Mouse (Mus musculus) liver, postnatal 0 days (tissue): ENCODE results near the gene Asb17. TPM values are rescaled to one million over a fixed set of nuclear protein-coding genes. Genes with fewer than 3 reads are reported as not detected.

Source experiments
- ATAC-seq: fragments of 200-750 bp; cut with Nextera tagmentation; 2 replicates; pipeline ENCODE4 v1.8.0; 2017; ENCODE audit warnings: mild to moderate bottlenecking, moderate library complexity
- DNase-seq: peaks from one replicate; pipeline ENCODE4 v3.0.0-alpha.2; 2016
- H3K27ac ChIP-seq: fragments of 300-500 bp; sonication (generic); 2 replicates; pipeline ENCODE4 v1.5.1; 2014; ENCODE audit warnings: antibody characterized with exemption, moderate library complexity, mild to moderate bottlenecking, low read depth
- H3K27me3 ChIP-seq: fragments of 300-500 bp; sonication (generic); 2 replicates; pipeline ENCODE4 v1.6.1; 2014; ENCODE audit warnings: low read length, control low read depth, mixed read lengths; ENCODE audit not compliant: insufficient read depth
- H3K36me3 ChIP-seq: fragments of 300-500 bp; sonication (generic); replicated peaks from 2 replicates; pipeline ENCODE4 v1.6.1; 2014; ENCODE audit warnings: mild to moderate bottlenecking, control low read depth, low read length, moderate library complexity, mixed read lengths; ENCODE audit not compliant: insufficient read depth
- H3K4me1 ChIP-seq: fragments of 300-500 bp; sonication (generic); 2 replicates; pipeline ENCODE4 v1.6.1; 2014; ENCODE audit warnings: antibody characterized with exemption, mild to moderate bottlenecking, control low read depth; ENCODE audit not compliant: insufficient read depth
- H3K4me2 ChIP-seq: fragments of 300-500 bp; sonication (generic); 2 replicates; pipeline ENCODE4 v1.6.1; 2014; ENCODE audit warnings: low read depth, mild to moderate bottlenecking, low read length, moderate library complexity, mixed read lengths
- H3K4me3 ChIP-seq: fragments of 300-500 bp; sonication (generic); 2 replicates; pipeline ENCODE4 v1.5.1; 2014; ENCODE audit warnings: low read depth, low read length
- H3K9ac ChIP-seq: fragments of 300-500 bp; sonication (generic); replicated peaks from 2 replicates; pipeline ENCODE4 v1.6.1; 2014; ENCODE audit warnings: mild to moderate bottlenecking, moderate library complexity
- H3K9me3 ChIP-seq: fragments of 300-500 bp; sonication (generic); 2 replicates; pipeline ENCODE4 v1.6.1; 2016; ENCODE audit warnings: mild to moderate bottlenecking, control low read depth, low read length, mixed read lengths
- CTCF ChIP-seq: sonication (generic); IDR thresholded peaks from 2 replicates; pipeline ENCODE4 v1.5.1; 2016; ENCODE audit warnings: antibody characterized with exemption, low read depth
- EP300 ChIP-seq: IDR thresholded peaks from 2 replicates; pipeline ENCODE4 v1.6.1; 2016; ENCODE audit warnings: antibody characterized with exemption, low read depth, mild to moderate bottlenecking
- WGBS: fragments of 180-500 bp; shearing (Covaris S2); extraction: QIAGEN DNeasy Blood & Tissue Kit; methylation state at CpG from one replicate; pipeline ENCODE4 v1.1.7; 2014; ENCODE audit not compliant: insufficient replicate concordance; 5-methylcytosine and 5-hydroxymethylcytosine counted together
- polyA plus RNA-seq: library from polyadenylated mRNA; unstranded; fragments of >200 nt; fragmentation: Nextera tagmentation; extraction: Ambion mirVana; gene quantifications from 2 replicates; pipeline ENCODE4 v1.2.1, GENCODE M21; 2015

The Asb17 gene
- polyA plus RNA-seq, 1 experiment from 2014 or later, result 0.66 TPM

- no peak overlapping the region for H3K4me2 ChIP-seq
- DNase-seq (no peak), ATAC-seq (no peak)
- H3K36me3 ChIP-seq, result no peaks in the 10 kb centered on the region
- 40% methylated on average over 4 of the region's 4 CpGs for whole genome bisulfite sequencing
- H3K27me3 ChIP-seq, result no peaks in the 10 kb centered on the region
- TF ChIP-seq CTCF (no peak), EP300 (no peak)
- no peak overlapping the region for H3K4me3 ChIP-seq
- peaks cover 3% of the 10 kb centered on the region for H3K4me1 ChIP-seq
- no peak overlapping the region for H3K27ac ChIP-seq
- H3K9ac ChIP-seq, result no peak overlapping the region
- H3K9me3 ChIP-seq, result no peaks in the 10 kb centered on the region
These were observed 6.4 kb upstream of the Asb17 start for GRCm38 (mm10) chr3:153837593-153837992.

GRCm38 (mm10) chr3:153844757-153845156 lies 748 bp downstream of the Asb17 start:
- Histone ChIP-seq H3K36me3 (no peaks in the 10 kb centered on the region), H3K4me2 (no peak overlapping the region), H3K9ac (no peak overlapping the region), H3K27ac (no peak overlapping the region), H3K27me3 (no peaks in the 10 kb centered on the region), H3K9me3 (no peaks in the 10 kb centered on the region), H3K4me1 (peaks cover 8% of the 10 kb centered on the region), H3K4me3 (no peak overlapping the region)
- ATAC-seq, result no peak
- no peak for TF ChIP-seq CTCF
- no peak for TF ChIP-seq EP300
- no peak for DNase-seq
- WGBS, result 91% methylated on average over 9 of the region's 9 CpGs

GRCm38 (mm10) chr3:153845500-153845899 lies 1.5 kb downstream of the Asb17 start:
- H3K27ac ChIP-seq, result no peak overlapping the region
- no peak for ATAC-seq
- TF ChIP-seq EP300, result no peak
- TF ChIP-seq CTCF, result no peak
- no peak overlapping the region for H3K4me2 ChIP-seq
- H3K4me3 ChIP-seq, result no peak overlapping the region
- WGBS, result 49% methylated on average over 2 of the region's 2 CpGs
- no peaks in the 10 kb centered on the region for H3K36me3 ChIP-seq
- no peaks in the 10 kb centered on the region for H3K27me3 ChIP-seq
- H3K9me3 ChIP-seq, result no peaks in the 10 kb centered on the region
- no peak overlapping the region for H3K9ac ChIP-seq
- peaks cover 8% of the 10 kb centered on the region for H3K4me1 ChIP-seq
- no peak for DNase-seq

- Histone ChIP-seq H3K27ac (no peak overlapping the region), H3K36me3 (no peaks in the 10 kb centered on the region), H3K27me3 (no peaks in the 10 kb centered on the region), H3K4me2 (no peak overlapping the region), H3K4me1 (peaks cover 8% of the 10 kb centered on the region), H3K9me3 (no peaks in the 10 kb centered on the region), H3K4me3 (no peak overlapping the region), H3K9ac (no peak overlapping the region)
- ATAC-seq (no peak), DNase-seq (no peak)
- TF ChIP-seq EP300 (no peak), CTCF (no peak)
- WGBS, result 85% methylated on average over 4 of the region's 4 CpGs
These were observed 2.1 kb downstream of the Asb17 start for GRCm38 (mm10) chr3:153846109-153846508.

- H3K9ac ChIP-seq, result no peak overlapping the region
- no peak overlapping the region for H3K4me2 ChIP-seq
- no peak for TF ChIP-seq EP300
- TF ChIP-seq CTCF, result no peak
- no peak overlapping the region for H3K4me3 ChIP-seq
- H3K36me3 ChIP-seq, result no peaks in the 10 kb centered on the region
- H3K27ac ChIP-seq, result no peak overlapping the region
- ATAC-seq (no peak), DNase-seq (no peak)
- WGBS, result 60% methylated on average over 7 of the region's 7 CpGs
- no peaks in the 10 kb centered on the region for H3K9me3 ChIP-seq
- H3K27me3 ChIP-seq, result no peaks in the 10 kb centered on the region
- H3K4me1 ChIP-seq, result peaks cover 8% of the 10 kb centered on the region
These were observed 3.3 kb downstream of the Asb17 start for GRCm38 (mm10) chr3:153847207-153847733.

GRCm38 (mm10) chr3:153849368-153850015 lies 5.5 kb downstream of the Asb17 start:
- no peak overlapping the region for H3K9ac ChIP-seq

More at GRCm38 (mm10) chr3:153849368-153850015, 5.5 kb downstream of the Asb17 start:
- DNase-seq (peak; percentile 70), ATAC-seq (peak; percentile 57)
- WGBS, result 7% methylated on average over 5 of the region's 5 CpGs
- no peaks in the 10 kb centered on the region for H3K9me3 ChIP-seq
- no peaks in the 10 kb centered on the region for H3K36me3 ChIP-seq
- H3K4me3 ChIP-seq, result no peak overlapping the region
- no peak overlapping the region for H3K27ac ChIP-seq
- H3K4me1 ChIP-seq, result peaks cover 8% of the 10 kb centered on the region
- H3K4me2 ChIP-seq, result peak overlapping the region; percentile 61
- H3K27me3 ChIP-seq, result no peaks in the 10 kb centered on the region
- TF ChIP-seq CTCF (no peak), EP300 (no peak)
